Mouse (Mus musculus) hindbrain, embryonic 11.5 days (tissue): ENCODE measurements around the gene Gm10944. TPM values are rescaled to one million over a fixed set of nuclear protein-coding genes. Genes with fewer than 3 reads are reported as not detected.

Source experiments
- ATAC-seq: fragments of 200-750 bp; cut with Nextera tagmentation; 2 replicates; pipeline ENCODE4 v1.8.0; 2017; ENCODE audit warnings: mild to moderate bottlenecking, moderate TSS enrichment, moderate library complexity; ENCODE audit not compliant: low FRiP score
- DNase-seq: peaks from one replicate; pipeline ENCODE4 v3.0.0-alpha.2; 2015; ENCODE audit warnings: low spot score
- H3K27ac ChIP-seq: fragments of 300-500 bp; sonication (generic); 2 replicates; pipeline ENCODE4 v1.5.1; 2014; ENCODE audit warnings: mild to moderate bottlenecking, low read depth, low read length
- H3K27me3 ChIP-seq: fragments of 300-500 bp; sonication (generic); 2 replicates; pipeline ENCODE4 v1.6.1; 2014; ENCODE audit warnings: mild to moderate bottlenecking, low read length, moderate library complexity, mixed read lengths; ENCODE audit not compliant: control insufficient read depth, insufficient read depth
- H3K36me3 ChIP-seq: fragments of 300-500 bp; sonication (generic); 2 replicates; pipeline ENCODE4 v1.6.1; 2014; ENCODE audit warnings: mild to moderate bottlenecking, low read length, moderate library complexity, mixed read lengths; ENCODE audit not compliant: control insufficient read depth, insufficient read depth
- H3K4me1 ChIP-seq: fragments of 300-500 bp; sonication (generic); replicated peaks from 2 replicates; pipeline ENCODE4 v1.6.1; 2014; ENCODE audit warnings: low read length, mixed read lengths; ENCODE audit not compliant: control insufficient read depth, insufficient read depth
- H3K4me2 ChIP-seq: fragments of 300-500 bp; sonication (generic); replicated peaks from 2 replicates; pipeline ENCODE4 v1.6.1; 2014; ENCODE audit warnings: mild to moderate bottlenecking, low read depth, low read length
- H3K4me3 ChIP-seq: fragments of 300-500 bp; sonication (generic); 2 replicates; pipeline ENCODE4 v1.5.1; 2014; ENCODE audit warnings: low read depth, low read length
- H3K9ac ChIP-seq: fragments of 300-500 bp; sonication (generic); 2 replicates; pipeline ENCODE4 v1.6.1; 2014; ENCODE audit warnings: low read depth, low read length
- H3K9me3 ChIP-seq: fragments of 300-500 bp; sonication (generic); 2 replicates; pipeline ENCODE4 v1.6.1; 2016; ENCODE audit warnings: low read length; ENCODE audit not compliant: control insufficient read depth
- WGBS: fragments of 180-500 bp; shearing (Covaris S2); extraction: QIAGEN DNeasy Blood & Tissue Kit; methylation state at CpG from one replicate; pipeline ENCODE4 v1.1.7; 2014; 5-methylcytosine and 5-hydroxymethylcytosine counted together
- polyA plus RNA-seq: library from polyadenylated mRNA; unstranded; fragments of >200 nt; fragmentation: Nextera tagmentation; extraction: Ambion mirVana; gene quantifications from 2 replicates; pipeline ENCODE4 v1.2.1, GENCODE M21; 2014

Gene Gm10944
- not detected in 2 replicates for polyA plus RNA-seq

DNA sequence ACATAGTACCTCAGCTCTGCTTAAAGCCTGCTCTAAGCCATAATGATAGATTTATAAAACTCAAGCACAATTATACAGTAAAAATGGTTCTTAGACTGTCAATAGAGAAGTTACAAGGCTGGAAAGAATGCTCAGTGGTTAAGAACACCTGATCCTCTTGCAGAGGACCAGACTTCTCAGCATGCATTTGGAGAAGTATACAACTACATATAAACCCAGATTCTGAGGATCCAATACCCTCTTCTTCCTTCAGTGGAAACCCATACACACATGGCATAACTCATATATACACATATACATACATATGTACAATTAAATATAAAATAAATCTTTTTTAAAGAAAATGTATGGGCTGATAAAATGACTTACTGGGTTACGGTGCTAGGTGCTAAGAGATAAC is at the start of gene Gm10944:
Gene Gm10944 (plus strand): TSS at position 301 of the 400 bp plus-strand sequence.
- Histone ChIP-seq H3K9me3 (no peaks in the 10 kb centered on the region), H3K4me3 (no peak within 1 kb of the TSS), H3K27me3 (no peaks in the 10 kb centered on the region), H3K4me2 (no peak within 1 kb of the TSS), H3K4me1 (no peaks in the 10 kb centered on the region), H3K9ac (no peak within 1 kb of the TSS), H3K27ac (no peak within 1 kb of the TSS), H3K36me3 (no peaks in the 10 kb centered on the region)
- 94% methylated on average over 1 of the region's 1 CpGs for WGBS
- DNase-seq (no peak), ATAC-seq (no peak)

DNA sequence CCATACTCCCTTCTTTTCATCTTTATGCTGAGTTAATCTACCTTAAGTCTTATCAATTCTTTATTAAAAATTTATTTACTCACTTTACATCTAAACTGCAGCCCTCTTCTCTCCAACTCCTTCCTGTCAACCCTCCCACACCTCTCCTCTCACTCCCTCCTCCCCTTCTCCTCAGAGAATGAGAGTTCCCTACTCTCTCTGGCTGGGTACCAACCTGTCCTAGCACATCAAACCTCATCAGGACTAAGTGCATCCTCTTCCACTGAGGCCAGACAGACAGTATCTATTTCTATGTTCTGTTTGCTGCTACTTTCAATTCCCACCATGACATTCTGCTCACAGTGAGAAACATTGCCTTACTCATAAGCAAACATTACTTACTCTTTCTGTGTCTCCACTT is 25.2 kb upstream of the Gm10944 start:
- Histone ChIP-seq H3K4me2 (no peak overlapping the region), H3K27ac (no peak overlapping the region), H3K4me1 (no peaks in the 10 kb centered on the region), H3K27me3 (no peaks in the 10 kb centered on the region), H3K36me3 (no peaks in the 10 kb centered on the region), H3K4me3 (no peak overlapping the region), H3K9me3 (no peaks in the 10 kb centered on the region), H3K9ac (no peak overlapping the region)
- no peak for DNase-seq
- ATAC-seq, result no peak

DNA sequence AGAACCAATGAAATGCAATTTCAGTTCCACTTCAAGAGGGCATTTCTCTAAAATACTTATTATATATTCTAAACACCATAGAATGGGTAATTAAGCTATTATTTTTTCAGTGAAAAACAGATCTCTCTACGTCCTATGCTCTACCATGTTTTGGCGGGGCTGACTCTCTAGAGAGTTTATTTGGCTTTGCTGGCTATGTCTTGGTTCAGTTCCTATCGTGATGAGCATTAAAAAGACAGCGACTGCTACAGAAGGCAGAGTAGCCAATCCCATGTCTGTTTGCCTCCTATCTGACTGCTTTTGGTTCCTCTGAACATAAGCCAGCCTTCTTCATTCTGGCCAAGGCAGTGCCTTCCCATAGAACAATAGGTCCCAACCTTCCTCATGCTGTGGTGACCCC is 24.5 kb upstream of the Gm10944 start:
- 86% methylated on average over 4 of the region's 4 CpGs for WGBS
- ATAC-seq, result no peak

DNA sequence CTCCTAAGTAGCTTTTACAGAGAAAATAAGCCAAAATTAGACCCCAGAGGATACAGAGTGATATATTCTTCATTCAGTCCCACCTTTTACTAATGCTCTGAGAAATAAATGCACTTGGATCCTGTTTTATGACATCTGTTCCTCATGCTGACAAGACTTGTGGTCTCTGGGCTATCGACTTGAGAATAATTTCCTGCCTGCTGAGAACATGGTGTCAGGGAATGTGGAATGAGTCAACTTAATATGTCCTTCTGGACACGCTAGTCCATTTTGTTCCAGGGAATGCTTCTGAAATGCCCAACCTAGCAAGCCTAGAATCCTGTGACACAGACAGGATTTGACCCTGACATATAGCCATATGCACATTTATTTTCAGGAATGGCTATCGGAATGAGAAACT is 22.0 kb upstream of the Gm10944 start:
- no peak for ATAC-seq
- Histone ChIP-seq H3K36me3 (no peaks in the 10 kb centered on the region), H3K4me2 (no peak overlapping the region), H3K27me3 (no peaks in the 10 kb centered on the region), H3K4me1 (no peaks in the 10 kb centered on the region), H3K9ac (no peak overlapping the region), H3K27ac (no peak overlapping the region), H3K4me3 (no peak overlapping the region), H3K9me3 (no peaks in the 10 kb centered on the region)
- no peak for DNase-seq
- WGBS, result 86% methylated on average over 3 of the region's 3 CpGs

More for the DNA sequence above, 24.5 kb upstream of the Gm10944 start:
- no peaks in the 10 kb centered on the region for H3K36me3 ChIP-seq
- no peak overlapping the region for H3K4me3 ChIP-seq
- H3K9ac ChIP-seq, result no peak overlapping the region
- no peaks in the 10 kb centered on the region for H3K27me3 ChIP-seq
- no peak overlapping the region for H3K27ac ChIP-seq
- H3K9me3 ChIP-seq, result no peaks in the 10 kb centered on the region
- no peak overlapping the region for H3K4me2 ChIP-seq
- DNase-seq, result no peak
- no peaks in the 10 kb centered on the region for H3K4me1 ChIP-seq

DNA sequence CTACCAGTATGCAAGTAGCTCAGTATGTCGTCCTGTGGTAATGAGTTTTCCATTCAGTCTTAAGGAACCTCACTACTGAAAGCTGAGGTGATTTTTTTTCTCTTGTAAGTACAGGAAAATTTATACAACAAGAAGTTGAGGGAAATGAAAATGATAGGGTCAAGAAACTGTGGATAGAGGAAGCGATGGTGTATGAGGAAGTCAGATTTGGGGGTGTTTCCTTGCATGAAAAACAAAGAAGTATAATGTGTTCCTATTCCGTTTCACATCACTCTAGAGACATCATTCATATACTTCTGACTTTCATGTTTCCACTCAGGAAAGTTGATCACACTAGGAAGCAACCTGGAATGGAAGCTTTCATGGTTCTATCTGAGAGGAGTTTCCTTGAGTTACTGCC is 21.2 kb upstream of the Gm10944 start:
- 67% methylated on average over 3 of the region's 3 CpGs for WGBS
- Histone ChIP-seq H3K9me3 (no peaks in the 10 kb centered on the region), H3K4me3 (no peak overlapping the region), H3K4me1 (no peaks in the 10 kb centered on the region), H3K36me3 (no peaks in the 10 kb centered on the region), H3K9ac (no peak overlapping the region), H3K27ac (no peak overlapping the region), H3K27me3 (no peaks in the 10 kb centered on the region), H3K4me2 (no peak overlapping the region)
- ATAC-seq (no peak), DNase-seq (no peak)

DNA sequence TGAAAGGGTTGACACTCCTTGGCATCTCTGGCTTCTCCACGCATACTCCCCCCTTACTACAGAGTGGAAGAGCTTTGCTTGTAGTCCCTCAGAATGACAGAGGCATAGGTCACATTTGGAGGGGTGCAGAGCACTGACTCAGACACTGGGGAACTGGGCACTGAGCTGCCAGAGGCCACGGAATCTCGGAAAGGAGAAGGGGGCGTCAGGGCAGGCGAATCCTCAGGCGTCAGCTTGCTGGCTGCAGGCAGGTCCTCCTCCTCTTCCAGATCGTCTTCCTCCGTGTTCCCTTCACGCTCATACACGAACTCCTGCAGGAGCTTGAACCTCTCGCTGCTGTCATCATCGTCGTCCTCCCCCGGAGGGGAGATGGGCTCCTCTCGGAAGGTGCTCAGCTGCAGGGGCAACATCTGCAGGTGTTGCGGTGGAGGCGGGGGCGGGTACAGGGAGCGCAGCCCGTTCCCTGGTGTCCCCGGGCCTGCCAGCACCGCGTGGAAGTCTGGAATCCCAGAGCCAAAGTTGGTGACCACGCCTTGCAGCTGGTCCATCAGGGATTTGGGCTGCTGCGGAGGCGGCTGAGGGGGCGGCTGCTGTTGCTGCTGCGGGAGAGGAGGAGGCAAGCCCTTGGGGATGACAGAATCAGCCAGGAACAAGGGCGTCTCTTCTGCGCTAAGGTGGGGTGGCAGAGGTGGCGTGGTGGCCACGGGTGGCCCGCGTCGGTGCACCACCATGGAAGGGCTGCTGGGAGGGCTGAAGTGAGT is 7.9 kb downstream of the Gm10944 start:
- H3K27me3 ChIP-seq, result no peaks in the 10 kb centered on the region
- H3K4me2 ChIP-seq, result peak overlapping the region; percentile 94
- peak overlapping the region; percentile 52 for H3K9ac ChIP-seq
- no peaks in the 10 kb centered on the region for H3K9me3 ChIP-seq
- peak overlapping the region; percentile 38 for H3K4me3 ChIP-seq
- DNase-seq (peak; percentile 45), ATAC-seq (peak; percentile 84)
- WGBS, result 2% methylated on average over 35 of the region's 35 CpGs
- no peak overlapping the region for H3K27ac ChIP-seq
- H3K36me3 ChIP-seq, result no peaks in the 10 kb centered on the region
- H3K4me1 ChIP-seq, result no peaks in the 10 kb centered on the region

DNA sequence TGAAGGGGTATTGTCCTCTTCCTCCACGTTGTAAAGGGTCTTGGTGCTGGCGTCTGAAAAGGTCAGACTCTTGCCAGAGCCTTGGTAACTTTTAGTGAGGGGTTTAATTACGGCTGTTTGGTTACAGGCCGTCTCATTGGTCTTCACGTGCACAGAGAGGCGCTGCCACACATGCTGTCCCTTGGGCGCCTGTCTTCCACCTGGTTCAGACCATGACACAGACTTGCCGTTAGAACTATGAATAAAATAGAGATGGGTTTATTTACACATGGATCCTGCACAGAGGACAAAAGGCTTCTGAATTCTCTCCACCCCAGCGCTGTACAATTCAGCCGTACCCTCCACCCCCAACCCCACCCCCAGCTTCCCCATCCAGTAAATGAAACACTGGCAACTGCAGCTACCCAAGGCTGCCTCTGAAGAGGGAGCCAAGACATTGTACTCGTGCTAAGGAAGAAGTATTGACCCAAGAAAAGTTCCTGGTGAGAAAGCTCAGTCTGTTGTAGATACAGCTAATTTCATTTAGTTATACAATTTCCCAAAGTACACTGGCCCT is 8.6 kb downstream of the Gm10944 start:
- no peaks in the 10 kb centered on the region for H3K4me1 ChIP-seq
- peak; percentile 47 for ATAC-seq

DNA sequence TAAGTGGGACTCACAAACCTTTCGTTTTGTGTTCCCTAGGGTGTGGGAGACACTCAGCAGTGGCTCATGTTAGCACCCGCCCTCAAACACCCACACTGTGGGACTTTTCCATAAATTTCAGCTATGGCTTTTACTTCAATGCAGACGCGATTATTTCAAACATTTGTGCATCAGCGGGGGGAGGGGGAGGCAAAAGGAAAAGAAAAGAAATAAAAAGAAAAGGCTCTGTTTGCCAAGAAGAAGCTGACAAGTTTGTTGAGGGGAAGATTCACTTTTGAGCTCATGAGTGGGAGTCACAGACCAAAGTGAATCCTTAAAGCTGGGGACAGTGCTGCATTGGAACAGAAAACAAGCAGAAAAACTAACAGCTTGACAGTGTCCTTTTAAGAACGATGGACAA is 16.3 kb downstream of the Gm10944 start:
- DNase-seq (no peak), ATAC-seq (no peak)
- Histone ChIP-seq H3K9ac (no peak overlapping the region), H3K4me2 (no peak overlapping the region), H3K27ac (no peak overlapping the region), H3K4me1 (no peaks in the 10 kb centered on the region), H3K9me3 (no peaks in the 10 kb centered on the region), H3K4me3 (no peak overlapping the region), H3K36me3 (no peaks in the 10 kb centered on the region), H3K27me3 (no peaks in the 10 kb centered on the region)
- 83% methylated on average over 6 of the region's 6 CpGs for WGBS

More for the DNA sequence above, 8.6 kb downstream of the Gm10944 start:
- Histone ChIP-seq H3K4me2 (peak overlapping the region; percentile 94), H3K9ac (peak overlapping the region; percentile 52), H3K4me3 (peak overlapping the region; percentile 38), H3K9me3 (no peaks in the 10 kb centered on the region), H3K27me3 (no peaks in the 10 kb centered on the region), H3K36me3 (no peaks in the 10 kb centered on the region), H3K27ac (no peak overlapping the region)
- no peak for DNase-seq
- 19% methylated on average over 11 of the region's 11 CpGs for WGBS

DNA sequence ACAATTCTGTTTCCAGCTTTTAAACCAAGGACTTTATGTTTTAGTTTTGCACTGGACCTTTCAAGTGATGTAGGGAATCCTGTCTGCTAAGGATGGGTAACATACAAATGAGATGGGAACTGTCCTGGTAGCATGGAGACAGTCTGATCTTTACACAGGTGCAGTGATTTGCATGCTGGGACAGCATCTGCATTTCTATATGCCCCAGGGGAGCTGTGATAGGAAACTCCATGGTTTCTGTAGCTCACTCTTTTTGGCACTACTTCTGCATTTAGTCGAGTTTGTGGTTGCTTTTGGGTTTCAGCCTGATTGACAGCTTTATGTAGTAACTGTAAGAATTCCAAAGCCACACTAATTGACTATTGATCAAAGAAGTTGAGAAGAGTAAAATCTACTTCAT is 19.8 kb downstream of the Gm10944 start:
- no peak overlapping the region for H3K27ac ChIP-seq
- WGBS, result 72% methylated on average over 1 of the region's 1 CpGs
- H3K9me3 ChIP-seq, result no peaks in the 10 kb centered on the region
- no peaks in the 10 kb centered on the region for H3K36me3 ChIP-seq
- DNase-seq, result no peak
- H3K4me3 ChIP-seq, result no peak overlapping the region
- no peak for ATAC-seq
- H3K4me1 ChIP-seq, result no peaks in the 10 kb centered on the region
- no peaks in the 10 kb centered on the region for H3K27me3 ChIP-seq
- no peak overlapping the region for H3K9ac ChIP-seq
- H3K4me2 ChIP-seq, result no peak overlapping the region
